8 mouse cellular contexts compared by ENCODE assay signal in genomic region chr9:94669791-94670577, GRCm38 (mm10). TPM values are rescaled to one million over a fixed set of nuclear protein-coding genes. Genes with fewer than 3 reads are reported as not detected.
DNase-seq lines count a peak whose midpoint lies in the region; ATAC-seq lines count a peak whose summit lies in the region.

Gene Slc9a9 (plus strand): TSS chr9:94669909.

- DNase-seq in NIH3T3 (ENCODE audit: low read depth): peak; percentile 14
- peak; percentile 43 for DNase-seq in cerebellum, adult 11-12 months
- DNase-seq in hindbrain, embryonic 10.5 days (ENCODE audit: low spot score): peak; percentile 72
- peak; percentile 55 to 58 for DNase-seq in layer of hippocampus, postnatal 36 days
- peak; percentile 6 for DNase-seq in lung, postnatal 14 days
- peak; percentile 79 for DNase-seq in retina, postnatal 1 day
- DNase-seq in MN1 (ENCODE audit: low spot score): no peak

- H3K4me1 ChIP-seq in forebrain, embryonic 15.5 days: peaks cover 5% of the 10 kb centered on the region
- H3K4me1 ChIP-seq in hindbrain, embryonic 10.5 days (replicated peaks): peaks cover 21% of the 10 kb centered on the region

- H3K36me3 ChIP-seq in forebrain, embryonic 15.5 days: no peaks in the 10 kb centered on the region
- H3K36me3 ChIP-seq in hindbrain, embryonic 10.5 days: no peaks in the 10 kb centered on the region

- peak within 1 kb of the TSS; percentile 66 for H3K27ac ChIP-seq in forebrain, embryonic 15.5 days (replicated peaks)
- peak within 1 kb of the TSS; percentile 71 for H3K27ac ChIP-seq in hindbrain, embryonic 10.5 days

- H3K27me3 ChIP-seq in forebrain, embryonic 15.5 days: no peaks in the 10 kb centered on the region
- 0 out of 2 replicates have a peak, but pooled peaks cover 5% of the 10 kb centered on the region for H3K27me3 ChIP-seq in hindbrain, embryonic 10.5 days (ENCODE audit: insufficient read depth, poor library complexity, severe bottlenecking)

- peak; percentile 93 for ATAC-seq in forebrain, embryonic 15.5 days (replicated peaks)

- peak within 1 kb of the TSS; percentile 92 for H3K4me2 ChIP-seq in forebrain, embryonic 15.5 days (replicated peaks)

- no peaks in the 10 kb centered on the region for H3K9me3 ChIP-seq in forebrain, embryonic 15.5 days
- no peaks in the 10 kb centered on the region for H3K9me3 ChIP-seq in hindbrain, embryonic 10.5 days

- peak within 1 kb of the TSS; percentile 53 for H3K4me3 ChIP-seq in forebrain, embryonic 15.5 days
- peak within 1 kb of the TSS; percentile 56 for H3K4me3 ChIP-seq in hindbrain, embryonic 10.5 days

- WGBS in forebrain, embryonic 15.5 days: 1% methylated on average over 23 of the region's 23 CpGs
- WGBS in hindbrain, embryonic 10.5 days: 3% methylated on average over 23 of the region's 23 CpGs

- H3K9ac ChIP-seq in forebrain, embryonic 15.5 days (replicated peaks): peak within 1 kb of the TSS; percentile 55

RNA-seq across cellular contexts. Expression of gene Slc9a9, which starts in this region (rescaled TPM):
- polyA plus RNA-seq in forebrain, embryonic 15.5 days (2015; fragmentation: Nextera tagmentation; extraction: Ambion mirVana): 2.5 and 3.0 TPM in 2 replicates
- polyA plus RNA-seq in hindbrain, embryonic 10.5 days (2016; fragmentation: Nextera tagmentation; extraction: Ambion mirVana): 2.9 and 3.2 TPM in 2 replicates
- 10 to 100 TPM; 15.1 to 16.4 TPM for total RNA-seq in layer of hippocampus, postnatal 36 days (2021)
